Mouse (Mus musculus) liver, embryonic 14 days (tissue): ENCODE results near the gene Gm20917. TPM values are rescaled to one million over a fixed set of nuclear protein-coding genes. Genes with fewer than 3 reads are reported as not detected.

ENCODE experiments used
- polyA plus RNA-seq: library from polyadenylated mRNA; depleted of rRNA; stranded (reverse); fragments of >200 nt; gene quantifications from 2 replicates; pipeline ENCODE4 v1.2.3, GENCODE M21; 2012; rRNA removed

Gm20917 gene
- polyA plus RNA-seq: not detected in 2 replicates

GRCm38 (mm10) chrY:79151022-79151421 lies at the start of gene Gm20917:
Gene Gm20917 (minus strand): TSS chrY:79151122.

Other genes with a start within 250 kb of the Gm20917 start
- gene Gm20916, start 168.4 kb upstream of the Gm20917 start, polyA plus RNA-seq: not detected in 2 replicates